Mouse (Mus musculus): ENCODE measurements around the gene Tmem238l.

The Tmem238l gene

DNA sequence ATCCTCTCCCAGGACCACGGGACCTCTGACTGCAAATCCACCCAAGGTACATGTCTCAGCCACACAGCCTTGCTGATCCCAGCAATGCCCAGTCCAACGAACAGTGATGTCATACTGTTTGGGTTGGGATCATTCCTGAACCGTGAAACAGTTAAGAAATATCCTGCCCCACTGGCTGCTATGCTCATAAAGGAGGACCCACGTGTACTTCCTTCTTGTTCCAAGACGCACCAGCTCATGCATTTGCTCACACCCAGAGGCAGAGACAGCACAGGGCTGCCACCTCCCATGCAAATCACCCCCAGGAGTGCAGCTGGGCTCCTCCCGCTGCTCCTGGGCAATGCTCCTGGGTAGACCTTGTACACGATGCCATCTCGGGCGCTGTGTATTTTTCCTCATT lies at the start of gene Tmem238l:
Tmem238l (plus strand) TSS at position 336 of the 400 bp plus-strand sequence.
- DNase-seq (ENCODE audit: low spot score), result no peak

DNA sequence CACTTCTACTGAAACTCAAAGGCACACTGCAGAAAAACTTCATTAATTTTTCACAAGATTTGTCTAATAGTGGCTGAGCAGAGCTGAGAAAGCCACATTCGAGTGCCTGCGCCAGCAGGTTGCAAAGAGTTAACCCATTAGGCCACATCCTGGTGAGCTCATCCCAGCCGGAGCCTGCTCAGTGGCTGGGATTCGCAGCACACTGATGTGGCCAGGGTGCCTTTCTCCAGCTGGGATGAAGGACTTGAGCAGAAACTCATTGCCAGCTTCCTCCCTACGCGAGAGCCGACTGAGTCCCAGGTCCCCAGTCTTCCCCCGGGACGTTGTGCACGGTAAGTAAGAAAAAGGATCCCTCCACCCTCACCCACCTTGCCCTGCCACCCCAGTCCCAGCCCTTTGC lies 44.6 kb upstream of the Tmem238l start, which contains the start of gene Pirt:
Pirt (plus strand) TSS at position 171 of the 400 bp plus-strand sequence.
- DNase-seq (ENCODE audit: low spot score), result no peak

DNA sequence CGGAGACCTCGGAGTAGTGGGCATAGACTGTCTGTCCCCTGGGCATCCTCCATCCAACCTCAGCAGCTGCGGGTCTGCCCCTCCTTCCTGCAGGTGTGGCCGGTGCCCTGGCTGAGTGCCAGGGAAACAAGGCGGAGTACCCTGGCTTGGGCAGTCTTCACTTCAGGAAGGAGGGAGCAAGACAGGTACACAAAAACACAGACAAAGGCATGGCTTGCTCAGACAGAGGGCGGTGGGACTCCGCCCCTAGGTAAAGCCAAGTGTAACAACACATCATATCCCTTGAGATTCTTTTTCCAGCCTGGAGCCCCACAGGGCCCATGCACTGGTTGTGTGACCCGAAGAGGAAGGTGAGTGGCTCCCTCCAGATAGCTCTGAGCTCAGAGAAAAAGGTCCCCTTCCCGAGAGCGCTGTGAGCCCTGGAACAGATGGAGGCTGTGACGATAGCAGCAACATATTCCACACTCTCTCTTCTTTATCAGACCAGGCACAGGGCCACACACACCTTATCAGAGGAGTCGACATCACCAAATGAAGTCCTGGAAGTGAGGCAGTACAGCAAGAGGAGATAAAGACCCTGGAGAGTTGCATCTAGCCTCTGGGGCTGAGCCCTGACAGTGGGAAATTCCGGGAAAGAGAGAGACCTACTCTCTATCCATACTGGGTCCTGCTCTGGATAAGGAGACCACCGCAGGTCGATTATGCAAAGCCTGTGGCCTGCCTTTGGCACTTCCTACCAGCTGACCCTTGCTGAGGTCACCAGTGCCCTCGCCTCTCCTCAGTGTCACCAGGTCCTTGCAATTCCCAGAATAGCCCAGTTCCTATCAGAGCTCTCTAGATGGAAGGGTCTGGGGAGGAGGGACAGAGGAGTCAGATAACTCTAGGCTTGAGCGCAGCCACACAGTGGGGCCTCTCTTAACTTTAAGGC lies 43.6 kb upstream of the Tmem238l start:
- no peak for DNase-seq (ENCODE audit: low spot score)

DNA sequence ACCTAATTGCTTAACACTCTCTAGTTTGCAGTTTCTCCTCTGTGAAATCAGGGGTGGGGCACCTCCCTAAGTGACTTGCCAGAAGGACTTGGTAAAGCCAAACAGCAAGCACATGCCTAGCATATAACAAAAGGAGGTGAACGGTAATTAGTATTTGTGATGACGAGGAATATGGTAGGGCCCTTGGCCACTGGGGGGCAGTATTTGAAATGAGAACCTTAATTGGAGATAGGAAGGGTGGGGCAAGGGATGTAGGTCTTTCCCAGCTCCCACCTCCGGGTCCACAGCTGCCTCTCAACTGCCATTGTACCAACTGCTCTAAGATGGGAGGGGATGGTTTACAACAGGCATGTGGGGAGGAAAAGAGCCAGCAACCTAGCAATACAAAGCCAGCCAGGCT lies 42.2 kb upstream of the Tmem238l start:
- DNase-seq (ENCODE audit: low spot score), result no peak

DNA sequence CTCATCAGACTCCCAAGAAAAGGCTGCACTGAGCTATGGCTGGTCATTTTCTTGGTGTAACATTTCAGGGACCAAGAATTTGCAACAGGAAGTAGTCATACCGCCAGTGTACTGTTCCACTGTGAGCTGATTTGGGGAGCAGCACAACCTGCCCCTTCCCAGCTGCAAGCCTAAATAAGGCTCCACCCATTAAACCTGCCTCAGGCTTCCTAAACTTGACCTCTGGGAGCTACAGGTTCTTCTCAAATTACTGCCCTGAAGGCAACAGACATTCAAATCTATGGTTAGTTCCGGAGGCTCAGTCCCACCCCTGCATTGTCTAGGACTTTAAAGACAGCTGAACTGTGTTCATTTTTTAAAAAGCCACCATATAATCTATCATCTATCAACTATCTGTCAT lies 36.4 kb upstream of the Tmem238l start:
- DNase-seq (ENCODE audit: low spot score), result no peak

DNA sequence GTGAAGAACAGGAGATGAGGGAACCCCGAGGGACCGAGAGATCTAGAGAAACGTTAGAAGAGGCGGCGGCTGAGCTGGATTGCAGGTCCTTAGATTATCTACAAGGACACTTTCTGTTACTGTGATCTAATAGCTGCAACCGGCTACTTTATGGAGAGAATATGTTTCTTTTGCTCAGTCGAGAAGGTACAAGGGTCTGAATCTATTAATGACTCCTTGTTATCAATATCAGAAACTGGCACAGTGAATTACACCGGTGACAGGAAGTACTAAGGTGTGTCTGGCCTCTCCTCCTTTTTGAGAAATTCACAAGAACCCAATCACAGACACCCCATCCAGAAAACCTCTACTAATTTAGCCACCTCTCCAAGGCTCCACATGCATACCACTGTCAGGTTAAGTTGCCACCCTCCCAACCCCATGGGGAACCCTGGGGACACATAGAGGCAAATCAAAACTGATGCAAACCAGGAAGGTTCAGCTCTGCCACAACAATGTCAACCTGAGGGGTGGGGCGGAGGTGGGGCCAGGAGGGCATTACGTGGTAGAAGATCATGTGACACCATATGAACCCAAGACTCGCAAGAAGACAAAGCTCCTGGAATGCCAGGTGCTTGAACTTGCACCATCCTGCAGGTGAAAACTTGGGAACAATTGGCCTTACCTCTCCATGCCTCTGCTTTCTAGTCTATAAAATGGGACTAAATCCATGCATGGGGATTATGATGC lies 32.2 kb upstream of the Tmem238l start:
- DNase-seq (ENCODE audit: low spot score), result no peak

DNA sequence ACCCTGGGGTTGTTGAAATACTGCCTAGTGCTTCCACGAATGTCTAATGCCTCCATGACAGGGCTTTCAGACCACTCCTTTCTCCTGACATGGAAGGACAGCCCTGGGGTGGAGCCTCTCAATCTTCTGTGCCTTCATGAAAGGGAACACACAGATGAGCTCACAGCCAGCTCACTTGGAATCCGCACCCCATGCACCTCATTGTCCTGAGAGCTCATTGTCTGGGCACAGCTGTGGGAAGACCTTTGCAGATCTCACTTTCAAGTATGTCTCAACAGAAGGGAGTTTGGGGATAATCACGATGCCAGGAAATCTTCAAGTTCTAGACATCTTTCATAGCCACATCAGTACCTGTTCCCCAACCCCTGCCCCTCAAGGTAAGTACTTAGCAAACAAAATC lies 28.1 kb upstream of the Tmem238l start:
- no peak for DNase-seq (ENCODE audit: low spot score)

DNA sequence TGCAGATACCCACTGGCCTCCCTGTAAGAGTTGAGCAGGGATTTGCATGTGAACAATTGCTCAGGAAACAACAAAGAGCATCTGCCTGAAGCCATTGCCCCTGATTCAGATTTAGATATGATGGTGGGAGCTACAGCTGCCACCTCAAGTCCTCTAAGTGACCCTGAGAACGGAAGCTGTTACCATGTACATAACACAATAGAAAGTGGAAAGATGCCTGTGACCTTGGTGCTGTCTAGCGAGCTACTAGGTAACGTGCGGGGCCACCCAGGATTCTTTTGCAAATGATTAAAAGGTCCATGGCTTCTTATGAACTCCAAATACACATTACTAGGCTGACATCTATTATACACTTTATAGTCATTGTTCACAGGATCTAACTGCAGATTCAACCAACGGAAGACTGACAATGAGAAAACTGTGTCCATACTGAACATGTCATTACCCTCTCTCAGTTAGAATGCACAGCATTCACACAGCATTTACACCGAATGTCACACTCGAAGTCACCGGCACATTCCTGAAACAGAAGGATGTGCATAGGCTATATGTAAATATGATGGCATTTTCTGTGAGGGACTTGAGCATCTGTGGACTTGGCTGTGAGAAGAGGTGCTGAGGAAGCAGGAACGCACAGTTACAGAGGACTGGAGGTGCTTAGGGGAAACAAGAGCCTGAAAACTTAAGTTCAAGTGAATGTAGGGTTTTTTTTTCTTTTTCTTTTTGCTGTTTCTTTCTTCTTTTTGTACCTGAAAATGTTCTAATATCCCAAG lies 23.4 kb upstream of the Tmem238l start:
- no peak for DNase-seq (ENCODE audit: low spot score)

DNA sequence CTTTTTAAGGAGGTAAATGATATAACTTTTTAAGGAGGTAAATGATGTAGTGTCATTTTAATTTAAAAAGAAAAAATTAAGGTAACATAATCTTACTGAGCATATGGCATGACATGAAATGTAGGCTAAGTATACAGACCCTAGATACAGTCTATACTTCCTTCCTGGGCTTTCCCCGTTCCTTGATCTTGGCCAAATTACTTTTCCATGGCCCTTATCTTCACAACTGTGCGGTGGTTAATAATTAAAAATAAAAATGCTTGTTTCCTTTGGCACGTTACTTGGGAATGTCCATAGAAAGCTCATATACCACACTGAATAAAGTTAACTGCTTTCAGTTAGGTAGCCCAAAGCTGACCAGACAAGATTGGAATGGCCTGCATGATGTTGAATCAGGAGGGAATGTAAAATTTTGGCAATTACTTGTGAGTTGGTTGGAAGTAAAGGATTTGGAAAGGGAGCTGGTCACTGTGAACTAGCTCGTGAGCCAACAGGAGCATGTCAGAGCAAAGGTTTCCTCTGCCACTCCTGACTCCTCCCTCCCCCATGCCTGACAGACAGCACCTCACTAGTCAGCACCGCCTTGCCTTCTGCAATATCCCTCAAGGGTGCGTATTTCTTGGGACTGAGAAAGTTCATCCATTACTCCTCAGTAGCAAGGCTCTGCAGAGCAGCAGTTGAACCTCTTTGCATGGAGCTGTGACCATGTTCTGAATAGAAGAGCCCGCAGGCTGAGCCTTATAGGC lies 21.8 kb upstream of the Tmem238l start:
- DNase-seq (ENCODE audit: low spot score), result no peak

DNA sequence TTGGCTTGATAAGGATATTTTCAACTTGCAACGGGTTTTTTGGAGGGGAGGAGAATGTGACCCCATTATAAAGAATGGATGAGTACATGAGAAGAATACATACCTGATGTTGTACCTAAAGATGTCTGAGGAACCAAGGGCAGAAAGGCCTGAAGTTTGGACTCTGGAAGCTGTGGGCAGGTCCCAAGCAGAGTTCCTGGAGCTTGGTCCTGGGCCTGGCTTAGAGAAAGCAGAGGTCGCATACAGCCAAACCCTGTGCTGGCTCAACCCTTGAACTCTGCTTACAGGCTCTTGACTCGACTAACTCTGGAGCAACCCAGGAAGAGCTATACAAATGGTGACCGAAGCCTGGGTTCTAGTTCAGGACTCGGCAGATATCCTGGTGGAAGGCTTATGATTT lies 14.4 kb upstream of the Tmem238l start:
- DNase-seq (ENCODE audit: low spot score), result no peak

DNA sequence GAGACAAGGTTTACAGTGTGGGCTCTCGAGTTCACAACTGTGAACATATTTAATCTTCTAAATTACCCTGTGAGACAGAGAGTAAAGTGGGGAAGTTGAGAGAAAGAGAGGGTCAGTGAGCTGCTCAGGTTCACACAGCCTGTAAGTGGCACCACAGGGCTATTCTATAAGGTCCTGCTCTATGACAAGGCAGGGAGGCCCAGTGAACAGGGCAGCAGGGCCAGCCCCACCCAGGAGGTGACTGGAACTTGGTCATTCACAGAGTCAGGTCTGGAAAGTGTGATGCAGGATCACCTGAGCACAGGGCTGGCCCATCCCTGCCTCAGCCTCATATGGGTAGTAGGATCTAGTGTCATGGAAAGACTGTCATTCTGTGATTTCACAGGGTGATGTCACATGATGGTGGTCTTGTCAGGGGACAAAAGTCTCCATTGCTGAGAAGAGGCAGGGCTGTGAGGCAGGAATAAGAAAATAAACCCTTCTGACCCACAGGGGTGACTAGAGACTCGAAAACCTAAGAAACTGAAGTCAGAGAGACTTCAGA lies 11.1 kb upstream of the Tmem238l start:
- DNase-seq (ENCODE audit: low spot score), result no peak

DNA sequence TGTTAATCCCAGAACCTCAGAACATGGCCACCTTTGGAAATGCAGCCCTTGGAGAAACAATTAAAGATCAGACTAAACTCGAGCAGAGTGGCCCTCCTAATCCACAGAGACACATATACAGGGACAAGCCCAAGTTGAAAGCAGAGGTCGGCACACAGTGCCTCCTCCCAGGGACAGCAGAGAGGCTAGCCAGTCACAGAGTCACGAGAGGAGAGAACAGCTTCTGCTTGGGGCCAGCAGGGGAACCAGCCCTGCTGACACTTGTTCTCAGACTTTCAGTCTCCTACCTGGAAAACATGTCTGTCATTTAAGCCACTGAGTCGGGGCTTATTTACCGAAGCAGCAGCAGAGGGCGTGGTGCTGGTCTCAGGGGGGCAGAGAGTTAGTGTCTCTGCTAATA lies 9.9 kb upstream of the Tmem238l start:
- DNase-seq (ENCODE audit: low spot score), result no peak

DNA sequence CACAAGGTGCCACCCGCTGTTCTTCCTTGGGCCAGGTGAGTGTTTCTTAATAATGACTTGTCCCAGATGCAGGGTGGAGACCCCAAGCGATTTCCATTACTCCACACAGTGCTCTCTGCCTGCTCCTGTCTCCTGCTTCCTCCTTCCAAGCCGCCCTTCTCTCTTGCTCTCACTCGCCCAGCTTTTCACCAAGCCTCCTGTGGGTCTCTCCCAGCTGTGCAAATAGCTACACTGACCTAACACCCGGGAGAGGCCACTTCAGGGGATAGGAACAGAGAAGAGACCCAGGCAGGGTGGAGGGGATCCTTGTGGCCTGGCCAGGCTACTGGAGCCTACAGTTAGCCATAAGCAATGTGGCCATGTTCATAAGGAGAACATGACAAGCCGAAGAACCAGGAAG lies 9.5 kb upstream of the Tmem238l start:
- no peak for DNase-seq (ENCODE audit: low spot score)

DNA sequence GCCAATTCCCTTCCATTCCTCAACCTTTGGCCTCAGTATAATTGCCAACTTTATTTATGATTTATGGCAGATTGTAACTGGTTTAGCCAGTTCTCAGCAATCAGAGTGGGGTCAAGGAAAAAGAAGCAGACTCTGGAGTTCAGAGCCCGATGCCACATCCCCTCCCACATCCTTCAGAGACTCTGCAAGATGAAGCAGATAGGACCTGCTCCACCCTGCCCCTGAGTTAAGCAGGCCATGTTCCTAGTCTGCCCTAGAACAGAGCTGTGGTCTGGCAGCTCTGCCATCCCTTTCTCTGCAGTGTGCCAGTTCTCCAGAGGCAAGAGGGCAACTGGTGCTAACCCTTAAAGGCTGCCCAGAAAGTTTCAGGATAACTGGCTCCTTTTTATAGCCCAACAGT lies 4.4 kb downstream of the Tmem238l start:
- DNase-seq (ENCODE audit: low spot score), result no peak

DNA sequence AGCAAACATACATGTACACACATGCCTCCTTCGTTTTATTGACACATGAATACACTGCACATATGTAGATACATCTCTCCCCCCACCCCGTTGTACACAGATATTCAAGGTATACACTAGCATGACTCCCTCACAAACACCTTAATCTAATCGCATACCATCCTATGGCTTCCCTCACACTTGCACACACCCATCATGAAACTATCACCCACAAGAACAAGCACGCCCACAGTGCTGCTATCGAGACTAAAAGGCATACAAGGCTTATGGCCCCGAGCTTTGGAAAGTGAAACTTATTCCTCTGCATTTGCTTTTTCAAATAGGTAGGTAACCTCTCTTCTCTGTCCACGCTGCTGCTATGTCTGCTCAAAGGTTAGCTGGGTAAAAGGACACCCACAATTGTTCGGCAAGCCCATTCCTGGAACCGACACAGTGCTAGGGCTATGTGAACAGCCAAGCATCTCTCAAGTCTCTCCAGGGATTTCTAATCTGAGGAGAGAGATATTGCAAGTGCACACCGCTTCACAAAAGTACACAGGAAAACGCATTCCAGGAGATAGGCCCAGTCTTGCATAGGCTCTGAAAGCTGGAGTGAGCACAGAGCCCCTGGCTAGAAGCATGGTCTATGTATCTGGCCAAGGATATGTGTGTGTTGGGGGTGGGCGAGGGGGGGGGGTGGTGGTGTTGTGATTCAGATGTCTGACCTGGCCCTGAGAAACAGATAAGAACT lies 5.2 kb downstream of the Tmem238l start:
- DNase-seq (ENCODE audit: low spot score), result no peak

DNA sequence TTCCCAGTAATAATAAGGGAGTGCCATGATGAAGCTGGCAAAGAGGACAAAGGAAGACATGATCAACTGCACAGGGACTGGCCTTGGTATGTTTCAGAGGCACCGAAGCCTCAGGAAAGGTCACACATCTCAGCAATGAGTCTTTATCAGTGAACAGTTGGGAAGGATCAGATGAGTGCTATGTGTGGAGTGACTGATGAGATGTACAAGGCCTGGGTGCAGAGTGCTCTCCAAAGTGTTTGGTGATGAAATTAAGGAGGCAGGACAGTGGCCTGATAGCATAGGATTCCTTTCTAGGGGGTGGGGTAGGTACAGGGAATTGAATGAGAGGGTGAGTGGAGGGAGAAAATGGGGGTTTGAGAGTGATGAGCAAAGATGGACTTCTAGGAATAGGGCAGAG lies 7.0 kb downstream of the Tmem238l start:
- DNase-seq (ENCODE audit: low spot score), result no peak

DNA sequence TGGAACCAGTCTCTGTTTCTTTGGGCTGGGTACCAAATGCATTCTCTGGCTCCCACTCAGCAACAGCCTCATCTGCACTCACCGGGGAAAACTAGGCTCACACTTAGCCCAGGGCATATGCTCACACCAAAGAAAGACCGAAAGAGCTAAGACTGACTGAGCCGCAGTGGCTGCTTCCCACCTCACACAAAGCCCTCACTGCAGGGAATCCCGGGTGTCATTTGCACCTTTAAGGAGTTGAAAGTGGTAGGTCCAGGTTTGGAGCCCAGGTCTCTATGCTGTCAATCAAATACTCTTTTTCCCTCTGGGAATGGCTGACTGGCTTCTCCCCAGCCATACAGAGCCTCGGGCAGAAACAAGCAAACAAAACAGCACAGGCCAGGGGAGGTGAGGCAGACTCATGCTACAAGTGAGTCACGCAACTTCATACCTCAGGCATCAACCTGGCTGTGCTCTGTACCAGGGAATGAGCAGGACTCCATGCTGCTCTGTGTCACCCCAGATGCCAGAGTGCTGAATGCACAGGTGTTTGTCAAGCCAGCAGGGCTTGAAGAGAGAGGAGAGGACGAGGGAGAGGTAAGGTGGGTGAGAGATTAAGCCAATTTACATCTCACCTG lies 10.2 kb downstream of the Tmem238l start:
- no peak for DNase-seq (ENCODE audit: low spot score)

DNA sequence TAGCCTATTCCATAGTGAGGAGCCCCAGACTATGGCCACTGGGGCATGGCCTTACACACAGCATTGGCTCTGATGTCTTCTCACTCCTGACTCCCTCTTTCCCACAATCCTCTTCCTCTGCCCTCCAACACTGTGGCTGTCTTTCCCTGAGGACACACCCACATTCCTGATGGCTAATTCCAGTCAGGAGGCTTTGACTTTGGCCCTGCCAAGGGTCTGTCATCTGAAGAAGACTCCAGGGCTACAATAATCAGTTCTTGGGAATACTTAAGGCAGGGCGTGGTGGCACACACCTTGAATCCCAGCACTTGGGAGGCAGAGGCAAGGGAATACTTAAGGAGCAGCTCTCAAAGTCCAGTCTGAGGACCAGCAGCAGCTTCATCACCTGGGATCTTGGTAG lies 12.1 kb downstream of the Tmem238l start:
- DNase-seq (ENCODE audit: low spot score), result no peak

DNA sequence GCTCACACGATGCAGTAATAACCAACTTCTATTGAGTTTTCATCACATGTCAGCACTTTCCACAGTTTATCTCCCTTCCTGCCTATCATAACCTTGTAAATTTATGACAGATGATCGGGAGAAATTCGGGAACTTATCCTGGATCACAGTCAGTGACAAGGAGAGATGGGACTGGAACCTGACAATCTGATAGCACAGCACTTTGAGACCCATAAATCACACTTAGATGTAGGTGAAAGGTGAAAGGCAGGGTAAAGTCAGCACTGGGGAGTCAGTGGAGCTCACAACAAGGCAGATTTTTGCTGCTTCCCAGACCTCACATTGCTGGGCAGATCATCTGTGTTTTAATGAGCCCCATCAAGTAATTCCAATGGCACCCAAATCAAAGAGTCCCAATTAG lies 17.1 kb downstream of the Tmem238l start:
- no peak for DNase-seq (ENCODE audit: low spot score)

DNA sequence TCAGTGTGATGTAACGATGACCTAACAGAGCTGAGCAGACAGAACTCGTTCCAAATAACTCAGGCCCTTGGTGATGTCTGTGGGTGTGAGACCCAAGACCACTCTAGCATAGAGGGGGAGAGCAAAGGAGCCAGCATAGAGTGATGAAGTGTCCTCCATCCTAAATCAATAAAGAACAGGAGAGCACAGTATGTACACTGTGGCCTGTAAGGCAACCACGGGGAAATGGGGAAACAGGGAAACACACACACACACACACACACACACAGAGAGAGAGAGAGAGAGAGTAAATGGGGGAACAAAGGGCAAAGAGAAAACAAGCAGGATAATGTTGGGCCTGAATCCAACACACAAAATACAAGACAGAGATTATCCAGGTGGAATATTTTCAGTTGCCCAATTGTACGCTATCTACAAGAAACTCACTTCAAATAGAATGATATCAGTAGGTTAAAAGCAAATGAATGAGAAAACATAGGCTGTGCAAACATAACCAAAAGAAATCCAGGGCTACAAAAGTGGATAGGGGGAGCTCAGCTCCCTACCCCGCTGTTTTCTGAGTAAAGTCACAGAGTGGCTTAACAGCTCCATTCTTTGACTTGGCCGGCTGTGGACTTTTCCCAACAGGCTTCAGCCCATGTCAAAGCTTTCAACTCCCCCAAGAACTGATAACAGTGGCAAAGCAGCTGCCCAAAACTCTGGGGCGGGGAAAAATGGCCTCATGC lies 19.3 kb downstream of the Tmem238l start:
- DNase-seq (ENCODE audit: low spot score), result no peak
